Mouse (Mus musculus): ENCODE results near the gene Palm.
"Not testable (repeated sequence)": the region's sequence is repeated elsewhere in the genome, so short reads cannot be mapped to it uniquely, and the experiment has no call there.

The Palm gene

GRCm38 (mm10) chr10:79793051-79793737 lies at the start of gene Palm:
Palm (plus strand) TSS chr10:79793572.
- in situ Hi-C loops (cut with MboI; ENCODE audit: low pct_unique_long_range_greater_than_20kb in 1 of 2, low sequenced_read_pairs in 2 of 2, unreplicated experiment in 1 of 2), result no loop called here

GRCm38 (mm10) chr10:79743650-79744365 lies 49.6 kb upstream of the Palm start:
- in situ Hi-C loops (cut with MboI; ENCODE audit: low pct_unique_long_range_greater_than_20kb in 1 of 2, low sequenced_read_pairs in 2 of 2, unreplicated experiment in 1 of 2), result no loop called here

- in situ Hi-C loops (cut with MboI; ENCODE audit: low pct_unique_long_range_greater_than_20kb in 1 of 2, low sequenced_read_pairs in 2 of 2, unreplicated experiment in 1 of 2), result no loop called here
These were observed 48.0 kb upstream of the Palm start for GRCm38 (mm10) chr10:79745411-79745810.

- in situ Hi-C loops (cut with MboI; ENCODE audit: low pct_unique_long_range_greater_than_20kb in 1 of 2, low sequenced_read_pairs in 2 of 2, unreplicated experiment in 1 of 2), result no loop called here
These were observed 47.2 kb upstream of the Palm start, which contains the start of gene Polrmt for GRCm38 (mm10) chr10:79745898-79746773. Polrmt (minus strand) TSS chr10:79746581.

DNA sequence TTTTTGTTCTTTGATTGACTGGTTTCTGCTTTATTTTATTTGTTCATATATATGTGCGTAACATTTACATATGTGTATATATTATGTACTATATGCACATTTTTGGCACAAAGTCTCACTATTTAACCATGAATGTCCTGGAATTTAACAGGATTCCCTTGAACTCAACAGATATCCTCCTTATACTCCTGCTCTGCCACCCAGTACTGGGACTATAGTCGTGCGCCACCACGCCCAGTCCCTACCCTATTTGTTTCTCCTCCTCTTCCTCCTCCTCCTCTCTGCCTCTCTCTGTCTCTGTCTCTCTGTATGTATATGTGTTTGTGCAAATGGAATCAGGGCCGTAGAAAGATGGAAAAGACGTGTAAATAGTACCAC lies 46.6 kb upstream of the Palm start:
- in situ Hi-C loops (cut with MboI; ENCODE audit: low pct_unique_long_range_greater_than_20kb in 1 of 2, low sequenced_read_pairs in 2 of 2, unreplicated experiment in 1 of 2), result no loop called here

DNA sequence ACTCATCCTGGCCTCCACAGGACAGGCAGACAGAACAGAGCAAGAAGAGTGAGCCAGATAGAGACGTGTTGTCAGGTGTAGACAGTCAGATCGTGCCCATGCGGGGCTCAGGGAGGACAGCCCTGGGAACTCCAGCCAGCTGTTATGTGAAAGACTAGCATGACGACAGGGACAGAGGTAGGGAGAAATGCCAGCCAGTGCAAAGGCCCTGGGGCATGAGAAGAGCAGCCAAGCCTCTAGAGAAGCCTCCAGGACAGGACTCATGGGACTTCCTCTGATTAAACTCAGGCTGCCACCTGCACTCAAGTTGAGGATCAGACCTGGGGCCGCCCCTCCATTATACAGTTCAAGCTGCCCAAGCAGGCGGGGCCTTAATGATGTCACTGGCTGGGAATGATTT lies 44.9 kb upstream of the Palm start:
- in situ Hi-C loops (cut with MboI; ENCODE audit: low pct_unique_long_range_greater_than_20kb in 1 of 2, low sequenced_read_pairs in 2 of 2, unreplicated experiment in 1 of 2), result no loop called here

DNA sequence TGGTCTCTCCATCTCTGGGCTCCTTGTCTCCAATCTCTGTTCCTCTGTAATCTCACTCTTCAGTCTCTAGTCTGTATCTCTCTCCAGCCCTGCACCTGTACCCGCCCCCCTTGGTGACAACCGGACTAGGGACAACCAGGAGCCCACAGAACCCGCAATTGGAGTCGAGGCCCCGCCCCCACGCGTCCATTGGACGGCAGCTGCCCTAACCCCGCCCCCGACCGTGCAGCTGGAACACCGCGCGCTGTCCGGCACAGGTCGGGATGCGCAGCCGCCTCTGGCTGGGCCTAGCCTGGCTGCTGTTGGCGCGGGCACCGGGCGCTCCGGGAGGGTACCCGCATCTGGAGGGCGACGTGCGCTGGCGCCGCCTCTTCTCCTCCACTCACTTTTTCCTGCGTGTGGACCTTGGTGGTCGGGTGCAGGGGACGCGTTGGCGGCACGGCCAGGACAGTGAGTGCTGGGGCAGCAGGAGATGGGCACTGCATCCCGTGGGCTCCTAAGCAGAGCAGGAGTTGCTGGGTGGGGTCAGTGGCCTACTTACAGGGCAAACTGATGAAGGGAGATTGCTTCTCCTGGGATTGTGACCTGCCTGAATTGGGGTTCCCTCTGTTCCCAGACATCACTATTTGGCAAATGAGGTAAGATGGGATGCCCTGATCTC lies 38.4 kb upstream of the Palm start, which contains the start of gene Fgf22:
Fgf22 (plus strand) TSS at position 221 of the 661 bp plus-strand sequence.
- in situ Hi-C loops (cut with MboI; ENCODE audit: low pct_unique_long_range_greater_than_20kb in 1 of 2, low sequenced_read_pairs in 2 of 2, unreplicated experiment in 1 of 2), result no loop called here

GRCm38 (mm10) chr10:79755854-79756253 lies 37.5 kb upstream of the Palm start:
- in situ Hi-C loops (cut with MboI; ENCODE audit: low pct_unique_long_range_greater_than_20kb in 1 of 2, low sequenced_read_pairs in 2 of 2, unreplicated experiment in 1 of 2), result no loop called here

- in situ Hi-C loops (cut with MboI; ENCODE audit: low pct_unique_long_range_greater_than_20kb in 1 of 2, low sequenced_read_pairs in 2 of 2, unreplicated experiment in 1 of 2), result no loop called here
These were observed 36.7 kb upstream of the Palm start for GRCm38 (mm10) chr10:79756660-79757059.

GRCm38 (mm10) chr10:79759675-79760074 lies 33.7 kb upstream of the Palm start:
- in situ Hi-C loops (cut with MboI; ENCODE audit: low pct_unique_long_range_greater_than_20kb in 1 of 2, low sequenced_read_pairs in 2 of 2, unreplicated experiment in 1 of 2), result not testable (repeated sequence)

DNA sequence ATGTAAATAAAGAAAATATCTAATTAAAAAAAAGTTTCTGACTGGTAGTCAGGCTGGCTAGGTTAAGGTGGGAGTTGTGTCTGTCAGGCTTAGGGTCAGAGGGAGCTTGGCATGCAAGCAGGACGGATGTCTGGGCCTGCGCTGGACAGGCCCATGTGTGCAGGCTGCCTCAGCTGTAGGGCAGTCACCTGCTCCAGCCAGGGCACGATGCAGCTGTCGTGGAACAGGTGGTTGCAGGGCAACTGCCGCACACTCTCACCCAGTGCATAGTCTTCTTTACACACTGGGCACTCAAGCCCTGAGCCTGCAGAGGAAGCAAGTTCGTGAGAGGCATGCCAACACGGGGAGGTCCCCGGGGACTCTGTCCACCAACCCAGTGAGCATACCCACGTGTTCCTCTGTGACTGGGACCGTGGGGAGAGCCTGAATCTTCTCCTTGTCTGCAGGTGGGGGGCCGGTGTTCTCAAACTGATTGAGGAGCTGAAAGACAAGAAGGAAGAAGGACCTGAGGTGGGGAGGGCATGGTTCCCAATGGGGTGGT lies 32.7 kb upstream of the Palm start:
- in situ Hi-C loops (cut with MboI; ENCODE audit: low pct_unique_long_range_greater_than_20kb in 1 of 2, low sequenced_read_pairs in 2 of 2, unreplicated experiment in 1 of 2), result no loop called here

DNA sequence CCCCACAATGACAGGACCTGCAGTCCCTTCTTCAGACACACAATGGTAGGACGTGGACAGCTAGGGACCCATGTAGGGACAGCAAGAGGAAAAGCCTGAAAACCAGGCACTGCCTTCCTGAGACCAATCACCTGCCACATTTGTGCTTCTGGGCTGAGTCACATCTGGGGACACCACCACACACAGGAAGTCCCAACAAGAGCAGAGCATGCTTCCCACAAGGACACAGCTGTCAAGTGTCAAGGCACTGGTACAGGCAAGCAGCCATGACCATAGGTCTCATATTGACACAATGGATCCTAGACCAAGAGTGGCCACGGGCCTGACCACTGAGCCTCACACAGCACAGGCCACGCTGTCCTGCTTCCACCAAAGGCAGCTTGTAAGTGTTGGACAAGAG lies 30.5 kb upstream of the Palm start:
- in situ Hi-C loops (cut with MboI; ENCODE audit: low pct_unique_long_range_greater_than_20kb in 1 of 2, low sequenced_read_pairs in 2 of 2, unreplicated experiment in 1 of 2), result no loop called here

DNA sequence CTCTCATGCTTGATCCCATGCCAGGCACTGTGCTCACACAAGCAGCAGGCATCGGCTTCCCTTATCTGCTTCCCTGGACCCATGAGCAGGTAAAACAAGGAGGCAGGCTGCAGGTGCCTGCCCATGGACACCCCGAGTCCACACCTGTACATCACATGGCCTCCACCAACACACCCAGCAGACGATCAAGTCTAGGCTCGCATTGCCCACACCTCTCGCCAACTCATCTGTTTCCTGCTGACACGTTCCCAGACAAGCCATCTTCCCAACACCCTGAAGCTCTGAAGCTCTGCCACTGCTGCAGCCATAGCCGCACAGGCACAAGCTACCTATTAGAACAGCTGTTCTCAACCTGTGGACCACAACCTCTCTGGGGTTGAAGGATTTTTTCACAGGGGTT lies 29.1 kb upstream of the Palm start:
- in situ Hi-C loops (cut with MboI; ENCODE audit: low pct_unique_long_range_greater_than_20kb in 1 of 2, low sequenced_read_pairs in 2 of 2, unreplicated experiment in 1 of 2), result no loop called here

GRCm38 (mm10) chr10:79765228-79765745 lies 28.1 kb upstream of the Palm start:
- in situ Hi-C loops (cut with MboI; ENCODE audit: low pct_unique_long_range_greater_than_20kb in 1 of 2, low sequenced_read_pairs in 2 of 2, unreplicated experiment in 1 of 2), result no loop called here

DNA sequence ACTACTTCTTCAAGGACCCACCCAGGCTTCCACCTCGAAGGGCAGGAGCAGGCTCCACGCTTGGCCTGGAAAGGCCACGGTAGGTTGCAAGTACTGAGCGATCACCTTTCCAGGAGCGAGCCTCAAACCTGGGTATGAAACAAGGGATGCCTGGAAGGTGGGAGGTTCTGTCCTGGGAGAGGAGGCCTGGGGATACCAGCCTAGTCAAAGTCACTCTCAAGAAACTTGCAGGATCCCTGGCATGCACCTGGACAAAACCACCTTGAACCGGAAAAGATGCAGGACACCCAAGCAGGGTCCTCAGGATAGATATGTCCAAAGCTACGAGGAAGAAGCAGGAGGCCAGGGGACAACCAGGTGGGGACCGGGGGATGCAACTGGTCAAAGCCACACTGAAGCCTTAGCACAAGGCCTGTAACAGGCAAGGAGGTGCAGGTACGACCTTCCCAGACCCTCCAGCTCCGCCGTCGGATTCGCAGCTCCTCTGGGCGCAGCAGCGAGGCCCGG lies 27.3 kb upstream of the Palm start:
- in situ Hi-C loops (cut with MboI; ENCODE audit: low pct_unique_long_range_greater_than_20kb in 1 of 2, low sequenced_read_pairs in 2 of 2, unreplicated experiment in 1 of 2), result no loop called here

DNA sequence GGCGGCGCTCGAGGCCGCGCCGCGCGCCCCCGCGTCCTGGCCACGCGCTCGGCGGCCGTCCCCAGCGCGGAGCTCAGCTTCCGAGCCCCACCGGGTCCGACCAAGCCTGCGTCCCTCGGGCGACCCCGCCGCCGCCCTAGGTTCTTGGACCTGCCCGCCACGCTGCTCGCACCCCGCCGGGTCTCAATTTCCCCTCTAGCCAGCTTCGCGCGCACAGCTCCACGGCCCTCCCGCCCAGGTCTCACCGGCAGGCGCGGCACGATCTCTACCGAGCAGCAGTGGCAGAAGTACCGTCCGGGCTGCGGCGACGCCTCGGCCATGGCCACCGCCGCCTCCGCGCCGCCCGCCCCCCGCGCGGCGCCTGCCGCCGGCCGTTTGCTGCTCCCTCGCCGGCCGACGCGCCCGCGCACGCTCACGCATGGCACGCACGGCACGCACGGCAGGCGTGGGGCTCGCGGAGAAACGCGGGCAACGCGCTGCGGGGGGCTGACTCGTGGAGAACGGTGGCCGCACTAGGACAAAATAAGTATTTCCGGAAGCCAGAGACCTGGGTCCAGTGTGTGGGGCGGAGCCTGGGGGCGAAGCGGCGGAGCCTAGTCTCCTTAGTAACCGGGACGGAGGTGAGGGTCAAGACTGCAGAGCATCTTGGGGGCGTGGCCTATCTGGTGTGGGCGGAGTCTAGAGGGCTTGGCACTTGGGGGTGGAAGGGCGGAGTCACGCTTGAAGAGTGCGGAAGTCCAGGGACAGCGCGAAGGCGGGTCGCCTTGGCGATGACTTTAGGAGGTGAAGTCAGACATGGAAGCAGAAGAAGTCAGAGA lies 26.7 kb upstream of the Palm start, which contains the start of gene Rnf126:
Rnf126 (minus strand) TSS at position 445 of the 818 bp plus-strand sequence.
- in situ Hi-C loops (cut with MboI; ENCODE audit: low pct_unique_long_range_greater_than_20kb in 1 of 2, low sequenced_read_pairs in 2 of 2, unreplicated experiment in 1 of 2), result no loop called here

Measured in mouse embryonic stem cell (cell line).